Mouse (Mus musculus) midbrain, embryonic 10.5 days (tissue): ENCODE measurements at regions not wholly inside any gene's neighbourhood (a gene's known extent, or its start where the extent isn't known, plus 50 kb on each side); places are given as distances from the start of the nearest gene placed in this dataset.

Experiments used
- DNase-seq: peaks from one replicate; pipeline ENCODE4 v3.0.0-alpha.2; 2017; ENCODE audit warnings: low spot score
- H3K27ac ChIP-seq: fragments of 300-500 bp; sonication (generic); replicated peaks from 2 replicates; pipeline ENCODE4 v1.5.1; 2016; ENCODE audit warnings: mild to moderate bottlenecking
- H3K27me3 ChIP-seq: fragments of 300-500 bp; sonication (generic); 2 replicates; pipeline ENCODE4 v1.6.1; 2016; ENCODE audit warnings: low read depth, mild to moderate bottlenecking; ENCODE audit not compliant: poor library complexity, severe bottlenecking
- H3K36me3 ChIP-seq: fragments of 300-500 bp; sonication (generic); 2 replicates; pipeline ENCODE4 v1.6.1; 2016; ENCODE audit warnings: mild to moderate bottlenecking, moderate library complexity
- H3K4me1 ChIP-seq: fragments of 300-500 bp; sonication (generic); 2 replicates; pipeline ENCODE4 v1.6.1; 2016
- H3K4me3 ChIP-seq: fragments of 300-500 bp; sonication (generic); 2 replicates; pipeline ENCODE4 v1.5.1; 2016; ENCODE audit warnings: mild to moderate bottlenecking, moderate library complexity
- H3K9me3 ChIP-seq: fragments of 300-500 bp; sonication (generic); replicated peaks from 2 replicates; pipeline ENCODE4 v1.6.1; 2016; ENCODE audit warnings: mild to moderate bottlenecking
- WGBS: fragments of 180-500 bp; shearing (Covaris S2); methylation state at CpG from one replicate; pipeline ENCODE4 v1.1.7; 2016; 5-methylcytosine and 5-hydroxymethylcytosine counted together

DNA sequence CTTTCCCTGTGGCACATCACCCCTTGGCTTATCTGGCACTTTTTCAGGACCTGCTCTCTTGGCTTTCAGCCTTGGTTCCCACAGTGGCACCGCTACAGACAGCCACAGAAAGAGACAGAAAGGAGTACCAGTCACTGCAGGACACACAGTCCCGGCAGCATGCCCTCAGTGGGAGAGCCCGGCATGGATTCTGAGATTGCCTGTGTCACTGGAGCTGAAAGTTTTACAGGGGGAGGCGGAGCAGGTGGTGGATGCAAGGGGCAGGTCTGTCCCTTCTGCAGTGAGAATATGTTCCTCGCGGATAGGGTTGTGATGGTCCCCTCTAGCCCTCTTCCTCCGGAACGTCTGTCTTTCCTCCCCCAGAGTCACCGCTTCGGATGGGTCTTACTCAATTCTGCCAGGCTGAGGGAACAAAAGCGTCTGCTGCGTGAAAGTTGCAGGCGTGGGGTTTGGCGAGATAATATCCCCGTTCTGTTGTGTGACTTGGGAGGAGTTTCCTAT lies 162.3 kb upstream of the Fstl4 start:
- H3K9me3 ChIP-seq: peaks cover 5% of the 10 kb centered on the region
- 88% methylated on average over 15 of the region's 15 CpGs for WGBS
- 0 out of 2 replicates have a peak, but pooled peaks cover 3% of the 10 kb centered on the region for H3K4me1 ChIP-seq
- H3K4me3 ChIP-seq: no peak overlapping the region
- H3K36me3 ChIP-seq: no peaks in the 10 kb centered on the region
- H3K27ac ChIP-seq: no peak overlapping the region
- no peaks in the 10 kb centered on the region for H3K27me3 ChIP-seq
- no peak for DNase-seq

GRCm38 (mm10) chr11:52602796-52603195 lies 161.6 kb upstream of the Fstl4 start:
- Histone ChIP-seq H3K27ac (no peak overlapping the region), H3K27me3 (no peaks in the 10 kb centered on the region), H3K36me3 (no peaks in the 10 kb centered on the region), H3K4me3 (no peak overlapping the region), H3K4me1 (0 out of 2 replicates have a peak, but pooled peaks cover 3% of the 10 kb centered on the region), H3K9me3 (peaks cover 4% of the 10 kb centered on the region)
- WGBS: 81% methylated on average over 5 of the region's 5 CpGs
- DNase-seq: no peak

DNA sequence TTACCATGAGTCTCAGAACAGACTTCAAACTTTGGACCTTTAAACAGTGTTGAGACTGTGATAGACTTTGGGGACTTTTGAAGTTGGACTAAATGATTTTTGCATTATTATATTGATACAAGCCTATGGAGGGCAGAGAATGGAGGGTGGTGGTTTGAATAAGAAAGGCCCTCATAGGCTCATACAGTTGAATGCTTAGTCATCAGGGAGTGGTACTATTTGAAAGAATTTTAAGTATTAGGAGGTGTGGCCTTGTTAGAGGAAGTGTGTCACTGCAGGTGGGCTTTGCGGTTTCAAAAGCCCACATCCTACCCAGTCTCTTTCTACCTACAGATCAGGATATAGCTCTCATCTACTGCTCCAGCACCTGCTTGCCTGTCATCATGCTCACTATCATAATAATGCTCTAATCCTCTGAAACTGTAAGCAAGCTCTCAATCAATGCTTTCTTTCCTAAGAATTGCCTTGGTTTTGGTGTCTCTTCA lies 153.7 kb upstream of the Fstl4 start:
- Histone ChIP-seq H3K27ac (no peak overlapping the region), H3K9me3 (peaks cover 11% of the 10 kb centered on the region; the same call in 1 of the 2 replicates), H3K4me1 (no peaks in the 10 kb centered on the region), H3K27me3 (no peaks in the 10 kb centered on the region), H3K4me3 (no peak overlapping the region), H3K36me3 (no peaks in the 10 kb centered on the region)
- 87% methylated on average over 1 of the region's 1 CpGs for WGBS
- DNase-seq: no peak

DNA sequence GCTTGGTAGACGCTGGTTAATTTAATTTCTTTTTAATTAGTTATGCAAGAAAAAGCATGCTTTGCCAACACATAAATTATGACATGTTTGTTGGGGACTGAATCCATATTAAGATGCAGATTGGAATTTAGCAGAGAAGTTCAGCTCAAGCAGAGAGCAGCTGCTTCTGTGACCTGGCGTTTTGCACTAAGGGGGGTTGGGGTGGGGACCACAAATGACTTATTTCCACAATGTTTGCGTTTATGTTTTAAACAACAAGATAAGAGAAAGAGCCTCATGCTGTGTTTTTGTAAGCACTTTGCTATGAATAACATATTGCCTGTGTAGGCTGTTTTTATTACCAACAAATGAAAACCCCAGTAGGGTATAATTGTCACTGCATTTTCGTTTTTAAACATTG lies 148.8 kb upstream of the Fstl4 start:
- 83% methylated on average over 4 of the region's 4 CpGs for WGBS
- no peaks in the 10 kb centered on the region for H3K36me3 ChIP-seq
- H3K27ac ChIP-seq: no peak overlapping the region
- H3K4me3 ChIP-seq: no peak overlapping the region
- no peaks in the 10 kb centered on the region for H3K9me3 ChIP-seq
- DNase-seq: no peak
- H3K27me3 ChIP-seq: peaks cover 6% of the 10 kb centered on the region; the same call in 1 of the 2 replicates
- peaks cover 18% of the 10 kb centered on the region for H3K4me1 ChIP-seq

GRCm38 (mm10) chr11:52618646-52619045 lies 145.8 kb upstream of the Fstl4 start:
- H3K27ac ChIP-seq: peak overlapping the region; percentile 50; the same call in 1 of the 2 replicates
- DNase-seq: no peak
- H3K4me3 ChIP-seq: no peak overlapping the region
- peaks cover 18% of the 10 kb centered on the region for H3K4me1 ChIP-seq
- H3K36me3 ChIP-seq: no peaks in the 10 kb centered on the region
- no peaks in the 10 kb centered on the region for H3K9me3 ChIP-seq
- H3K27me3 ChIP-seq: peaks cover 6% of the 10 kb centered on the region; the same call in 1 of the 2 replicates
- WGBS: 45% methylated on average over 9 of the region's 9 CpGs

DNA sequence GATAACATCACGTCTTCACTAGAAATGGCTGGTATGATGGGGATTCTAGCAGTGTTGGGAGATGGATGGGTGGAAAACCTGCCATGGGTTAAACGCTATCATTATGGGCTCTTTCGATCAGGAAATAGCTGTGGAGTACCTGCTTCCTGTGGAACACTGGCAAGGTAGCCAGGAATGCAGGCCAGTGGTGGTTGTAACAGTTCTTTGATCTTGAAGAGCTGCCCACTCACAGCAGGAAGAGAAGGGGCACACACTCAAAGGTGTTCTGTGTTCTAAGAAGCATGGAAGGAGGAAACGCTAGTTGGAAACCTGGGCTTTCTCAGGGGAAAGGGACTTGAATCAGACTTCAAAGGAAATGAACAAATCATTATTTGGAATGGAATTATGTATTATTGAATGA lies 141.6 kb upstream of the Fstl4 start:
- peaks cover 18% of the 10 kb centered on the region for H3K4me1 ChIP-seq
- H3K36me3 ChIP-seq: no peaks in the 10 kb centered on the region
- H3K27me3 ChIP-seq: peaks cover 6% of the 10 kb centered on the region; the same call in 1 of the 2 replicates
- H3K4me3 ChIP-seq: no peak overlapping the region
- H3K9me3 ChIP-seq: no peaks in the 10 kb centered on the region
- no peak overlapping the region for H3K27ac ChIP-seq
- 85% methylated on average over 4 of the region's 4 CpGs for WGBS
- DNase-seq: no peak

GRCm38 (mm10) chr11:52628875-52629274 lies 135.6 kb upstream of the Fstl4 start:
- Histone ChIP-seq H3K4me3 (no peak overlapping the region), H3K4me1 (no peaks in the 10 kb centered on the region; the same call in 1 of the 2 replicates), H3K36me3 (no peaks in the 10 kb centered on the region), H3K27ac (no peak overlapping the region), H3K27me3 (no peaks in the 10 kb centered on the region), H3K9me3 (no peaks in the 10 kb centered on the region)
- WGBS: 77% methylated on average over 2 of the region's 2 CpGs
- no peak for DNase-seq

GRCm38 (mm10) chr11:52629776-52630175 lies 134.7 kb upstream of the Fstl4 start:
- H3K27me3 ChIP-seq: no peaks in the 10 kb centered on the region
- H3K27ac ChIP-seq: no peak overlapping the region
- 59% methylated on average over 5 of the region's 5 CpGs for WGBS
- H3K9me3 ChIP-seq: no peaks in the 10 kb centered on the region
- no peak overlapping the region for H3K4me3 ChIP-seq
- no peaks in the 10 kb centered on the region; the same call in 1 of the 2 replicates for H3K4me1 ChIP-seq
- DNase-seq: peak; percentile 29
- H3K36me3 ChIP-seq: no peaks in the 10 kb centered on the region

- no peaks in the 10 kb centered on the region for H3K36me3 ChIP-seq
- H3K9me3 ChIP-seq: no peaks in the 10 kb centered on the region
- no peak for DNase-seq
- H3K27me3 ChIP-seq: no peaks in the 10 kb centered on the region
- no peak overlapping the region for H3K4me3 ChIP-seq
- H3K4me1 ChIP-seq: no peaks in the 10 kb centered on the region; the same call in 1 of the 2 replicates
- no peak overlapping the region for H3K27ac ChIP-seq
- 54% methylated on average over 3 of the region's 3 CpGs for WGBS
These were observed 132.9 kb upstream of the Fstl4 start for GRCm38 (mm10) chr11:52631579-52631978.

DNA sequence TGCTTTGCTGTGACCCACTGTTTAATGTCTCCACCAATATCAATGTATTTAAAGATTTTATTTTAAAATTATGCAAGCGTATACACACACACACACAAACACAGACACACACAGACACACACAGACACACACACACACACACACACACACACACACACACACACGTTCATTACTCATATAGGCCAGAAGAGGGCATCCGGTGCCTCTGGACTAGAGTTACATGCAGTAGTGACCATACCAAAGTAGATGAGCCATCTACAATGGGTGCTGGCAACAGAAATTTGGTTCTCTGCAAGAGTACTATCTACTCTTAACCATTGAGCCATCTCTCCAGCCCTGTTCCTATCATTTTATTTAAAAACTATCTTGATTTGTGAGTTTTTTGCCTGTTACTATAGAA lies 130.2 kb upstream of the Fstl4 start:
- 0 out of 2 replicates have a peak, but pooled peaks cover 3% of the 10 kb centered on the region for H3K9me3 ChIP-seq
- H3K27me3 ChIP-seq: no peaks in the 10 kb centered on the region
- DNase-seq: no peak
- no peaks in the 10 kb centered on the region; the same call in 1 of the 2 replicates for H3K4me1 ChIP-seq
- no peak overlapping the region for H3K4me3 ChIP-seq
- WGBS: 78% methylated on average over 3 of the region's 3 CpGs
- H3K36me3 ChIP-seq: no peaks in the 10 kb centered on the region
- H3K27ac ChIP-seq: no peak overlapping the region

- Histone ChIP-seq H3K27me3 (peaks cover 10% of the 10 kb centered on the region; the same call in 1 of the 2 replicates), H3K4me3 (no peak overlapping the region), H3K36me3 (no peaks in the 10 kb centered on the region), H3K27ac (no peak overlapping the region), H3K4me1 (peaks cover 11% of the 10 kb centered on the region), H3K9me3 (0 out of 2 replicates have a peak, but pooled peaks cover 3% of the 10 kb centered on the region)
- DNase-seq: no peak
- WGBS: 88% methylated on average over 13 of the region's 13 CpGs
These were observed 128.6 kb upstream of the Fstl4 start for GRCm38 (mm10) chr11:52635716-52636389.

DNA sequence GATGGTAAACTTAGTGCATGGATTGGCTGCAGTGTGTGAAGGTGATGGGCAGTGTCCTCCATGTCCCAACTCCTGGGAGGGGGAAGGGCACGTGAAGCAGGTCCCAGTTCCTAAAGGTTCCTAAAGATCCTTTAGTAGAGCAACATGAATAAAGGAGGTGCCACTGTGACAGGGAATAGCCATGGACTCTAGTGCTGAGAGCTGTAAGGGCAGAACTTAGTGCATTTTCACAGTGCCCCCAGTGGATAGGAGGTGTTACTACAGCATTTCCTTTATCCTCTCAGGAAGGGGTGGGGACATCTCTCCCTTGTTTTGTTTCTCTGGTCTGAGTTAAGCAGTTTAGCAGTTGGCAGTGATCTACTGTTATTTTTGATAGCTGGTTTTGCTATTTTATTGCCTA lies 125.5 kb upstream of the Fstl4 start:
- Histone ChIP-seq H3K36me3 (no peaks in the 10 kb centered on the region), H3K4me1 (peaks cover 36% of the 10 kb centered on the region), H3K27me3 (peaks cover 18% of the 10 kb centered on the region), H3K9me3 (0 out of 2 replicates have a peak, but pooled peaks cover 3% of the 10 kb centered on the region), H3K4me3 (no peak overlapping the region), H3K27ac (no peak overlapping the region)
- 89% methylated on average over 1 of the region's 1 CpGs for WGBS
- DNase-seq: no peak

DNA sequence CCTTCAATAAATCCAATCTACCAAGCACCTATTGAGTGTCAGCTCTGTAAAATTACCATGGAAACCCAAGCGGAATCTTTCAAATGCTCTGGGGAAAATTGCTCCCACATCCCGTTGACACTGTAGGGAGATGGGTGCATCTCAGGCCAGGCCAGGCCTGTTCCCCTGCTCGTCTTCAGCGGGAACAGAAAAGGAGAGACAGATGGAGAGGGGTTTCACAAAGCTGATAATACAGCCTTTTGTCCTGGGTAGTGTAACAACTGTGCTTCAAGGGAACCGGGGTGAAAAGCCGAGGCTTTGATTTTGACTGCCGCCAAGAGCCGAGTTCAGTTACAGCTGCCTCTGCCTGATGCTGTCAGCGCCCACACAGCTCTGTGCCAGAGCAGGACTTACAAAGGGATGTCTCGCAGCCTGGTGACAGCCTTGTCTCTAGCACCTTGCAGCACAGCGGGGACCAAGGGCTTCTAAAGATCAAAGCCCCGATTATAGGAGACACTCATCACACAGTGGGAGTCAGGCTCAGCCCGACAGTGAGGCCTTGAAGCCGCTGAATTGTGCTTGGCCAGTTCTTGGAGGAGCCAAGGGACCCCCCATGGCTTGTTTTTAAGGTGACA lies 122.6 kb upstream of the Fstl4 start:
- DNase-seq: peak; percentile 56
- 2% methylated on average over 14 of the region's 14 CpGs for WGBS
- H3K4me1 ChIP-seq: peaks cover 47% of the 10 kb centered on the region
- H3K36me3 ChIP-seq: no peaks in the 10 kb centered on the region
- H3K27ac ChIP-seq: peak overlapping the region; percentile 68
- no peak overlapping the region for H3K4me3 ChIP-seq
- peaks cover 18% of the 10 kb centered on the region for H3K27me3 ChIP-seq
- H3K9me3 ChIP-seq: 0 out of 2 replicates have a peak, but pooled peaks cover 3% of the 10 kb centered on the region
